Mouse (Mus musculus): Measurements from ENCODE around the gene Spsb1. TPM values are rescaled to one million over a fixed set of nuclear protein-coding genes. Genes with fewer than 3 reads are reported as not detected.

The Spsb1 gene
- total RNA-seq, 2 experiments from 2014 or later, result not detected

Other genes starting within 250 kb of the Spsb1 start
- gene Tmem201, start 217.0 kb downstream of the Spsb1 start, total RNA-seq (2015; ENCODE audit: low replicate concordance), result 2.7 and 23.2 TPM in 2 replicates
- gene Tmem201, start 217.0 kb downstream of the Spsb1 start, total RNA-seq (2017; ENCODE audit: low replicate concordance), result 0.85 and 3.2 TPM in 2 replicates
- gene Slc25a33, start 180.8 kb downstream of the Spsb1 start, total RNA-seq (2015; ENCODE audit: low replicate concordance), result not detected in 2 replicates
- gene Slc25a33, start 180.8 kb downstream of the Spsb1 start, total RNA-seq (2017; ENCODE audit: low replicate concordance), result not detected in 2 replicates
- gene H6pd, start 54.0 kb upstream of the Spsb1 start, total RNA-seq (2015; ENCODE audit: low replicate concordance), result 4.8 and 6.5 TPM in 2 replicates
- gene H6pd, start 54.0 kb upstream of the Spsb1 start, total RNA-seq (2017; ENCODE audit: low replicate concordance), result 4.2 and 7.0 TPM in 2 replicates
- 0.19 and 2.1 TPM in 2 replicates for gene Gpr157, start 132.3 kb upstream of the Spsb1 start, total RNA-seq (2015; ENCODE audit: low replicate concordance)
- 0.43 and 0.98 TPM in 2 replicates for gene Gpr157, start 132.3 kb upstream of the Spsb1 start, total RNA-seq (2017; ENCODE audit: low replicate concordance)
- gene Slc2a5, start 164.2 kb upstream of the Spsb1 start, total RNA-seq (2015; ENCODE audit: low replicate concordance), result not detected in 2 replicates
- gene Slc2a5, start 164.2 kb upstream of the Spsb1 start, total RNA-seq (2017; ENCODE audit: low replicate concordance), result not detected in 2 replicates
- gene Slc2a7, start 193.9 kb upstream of the Spsb1 start, total RNA-seq (2015; ENCODE audit: low replicate concordance), result not detected in 2 replicates
- gene Slc2a7, start 193.9 kb upstream of the Spsb1 start, total RNA-seq (2017; ENCODE audit: low replicate concordance), result not detected in 2 replicates
- not detected in 2 replicates for gene Car6, start 246.3 kb upstream of the Spsb1 start, total RNA-seq (2015; ENCODE audit: low replicate concordance)
- gene Car6, start 246.3 kb upstream of the Spsb1 start, total RNA-seq (2017; ENCODE audit: low replicate concordance), result not detected in 2 replicates